Mouse (Mus musculus) erythroblast, embryonic 14.5 days (primary cell): ENCODE data around the gene Lhfpl5.

Experiments
- GATA1 ChIP-seq: IDR thresholded peaks from 2 replicates; pipeline ENCODE4 v1.6.1; 2012; ENCODE audit warnings: low read length, inconsistent platforms, mixed read lengths
- TAL1 ChIP-seq: IDR thresholded peaks from 3 replicates; pipeline ENCODE4 v1.6.1; 2012; ENCODE audit warnings: low read length, inconsistent platforms, mixed read lengths

GRCm38 (mm10) chr17:28537881-28538280 lies 37.6 kb upstream of the Lhfpl5 start:
- no peak for TF ChIP-seq GATA1
- no peak for TF ChIP-seq TAL1
